Mouse (Mus musculus): ENCODE measurements around the gene Il7r. TPM values are rescaled to one million over a fixed set of nuclear protein-coding genes. Genes with fewer than 3 reads are reported as not detected.

Gene Il7r
- 0.10 and 0.11 TPM in 2 replicates for polyA plus RNA-seq (2012; rRNA removed)

DNA sequence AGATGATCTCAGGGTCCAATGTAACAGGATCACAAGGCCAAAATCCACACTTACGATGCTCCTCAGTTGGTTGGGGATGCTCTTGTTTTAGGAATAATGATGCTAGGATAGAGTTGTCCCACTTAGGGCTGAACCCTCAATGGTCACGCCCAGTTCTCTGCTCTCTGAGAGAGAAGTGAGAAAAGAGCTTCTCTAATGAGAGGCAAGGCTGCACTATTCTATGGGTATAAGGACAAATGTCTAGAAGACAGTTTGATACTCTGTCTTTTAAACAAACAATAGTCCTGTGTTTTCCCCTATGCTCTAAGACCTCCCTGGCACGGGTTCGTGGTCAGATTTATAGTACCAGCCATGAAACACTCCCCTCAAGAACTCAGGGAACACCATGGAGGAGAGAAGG, at the start of gene Il7r:
Gene Il7r, minus strand, starts transcription at position 101 of the 400 bp plus-strand sequence.
- 84% methylated on average over 4 of the region's 4 CpGs for WGBS
- no peak within 1 kb of the TSS for H3K27ac ChIP-seq (ENCODE audit: insufficient read depth, low read length)
- DNase-seq, result no peak
- H3K4me1 ChIP-seq (ENCODE audit: control insufficient read depth, insufficient read depth, low read length), result no peaks in the 10 kb centered on the region
- H3K27me3 ChIP-seq (ENCODE audit: control insufficient read depth, insufficient read depth, low read length), result no peaks in the 10 kb centered on the region
- TF ChIP-seq POLR2A (IDR thresholded peaks at IDR 0.05; ENCODE audit: borderline replicate concordance, insufficient read depth, low read length), result no peak
- TF ChIP-seq CTCF (IDR thresholded peaks at IDR 0.05; ENCODE audit: borderline replicate concordance, insufficient read depth, low read depth, low read length), result no peak
- H3K4me3 ChIP-seq (replicated peaks; ENCODE audit: insufficient read depth, low read depth, low read length), result no peak within 1 kb of the TSS

DNA sequence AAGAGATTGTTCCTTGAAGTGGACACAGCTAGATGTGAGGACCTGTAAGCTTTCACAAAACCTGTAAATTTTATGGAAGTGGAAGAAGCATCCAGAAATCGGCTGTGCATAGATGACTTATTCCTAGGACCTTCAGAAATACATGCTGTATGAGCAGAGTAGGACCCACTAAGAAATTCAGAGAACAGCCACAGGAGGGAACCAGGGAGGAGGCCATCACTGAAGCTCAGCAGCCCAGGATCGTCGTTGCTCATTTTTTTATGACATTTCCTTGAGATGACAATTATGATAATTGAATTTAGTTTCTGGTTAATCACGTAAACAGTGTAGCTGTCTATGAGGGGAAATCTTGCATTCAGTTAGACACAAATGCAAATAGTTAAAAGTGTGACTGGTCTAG, 47.3 kb upstream of the Il7r start:
- WGBS, result 73% methylated on average over 4 of the region's 4 CpGs
- Histone ChIP-seq H3K4me1 (ENCODE audit: control insufficient read depth, insufficient read depth, low read length) (no peaks in the 10 kb centered on the region), H3K27ac (ENCODE audit: insufficient read depth, low read length) (no peak overlapping the region), H3K4me3 (replicated peaks; ENCODE audit: insufficient read depth, low read depth, low read length) (no peak overlapping the region), H3K27me3 (ENCODE audit: control insufficient read depth, insufficient read depth, low read length) (no peaks in the 10 kb centered on the region)
- TF ChIP-seq POLR2A (IDR thresholded peaks at IDR 0.05; ENCODE audit: borderline replicate concordance, insufficient read depth, low read length), result no peak
- TF ChIP-seq CTCF (IDR thresholded peaks at IDR 0.05; ENCODE audit: borderline replicate concordance, insufficient read depth, low read depth, low read length), result no peak
- no peak for DNase-seq

DNA sequence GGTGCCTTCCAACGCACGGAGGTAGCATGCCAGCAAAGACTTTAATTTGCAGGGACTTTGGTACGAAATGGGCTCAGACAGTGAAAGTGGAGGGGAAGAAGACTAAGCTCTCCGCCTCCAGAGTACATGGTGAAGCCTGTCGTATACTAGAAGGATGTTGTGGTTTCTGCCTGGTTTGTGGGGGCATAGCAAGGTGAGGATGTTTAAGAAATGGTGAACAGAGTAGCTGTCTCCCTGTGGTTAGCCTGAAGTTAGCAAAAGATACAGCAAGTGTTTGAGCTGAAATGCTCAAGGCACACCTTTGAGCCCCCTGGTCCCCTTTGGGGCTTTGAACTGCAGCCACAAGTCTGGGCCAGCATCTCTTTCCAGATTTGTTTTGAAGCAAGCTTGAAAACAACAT, 44.8 kb upstream of the Il7r start:
- no peaks in the 10 kb centered on the region for H3K27me3 ChIP-seq (ENCODE audit: control insufficient read depth, insufficient read depth, low read length)
- H3K27ac ChIP-seq (ENCODE audit: insufficient read depth, low read length), result no peak overlapping the region
- no peak overlapping the region for H3K4me3 ChIP-seq (replicated peaks; ENCODE audit: insufficient read depth, low read depth, low read length)
- no peaks in the 10 kb centered on the region for H3K4me1 ChIP-seq (ENCODE audit: control insufficient read depth, insufficient read depth, low read length)
- DNase-seq, result no peak
- WGBS, result 79% methylated on average over 5 of the region's 5 CpGs
- TF ChIP-seq CTCF (IDR thresholded peaks at IDR 0.05; ENCODE audit: borderline replicate concordance, insufficient read depth, low read depth, low read length) (no peak), POLR2A (IDR thresholded peaks at IDR 0.05; ENCODE audit: borderline replicate concordance, insufficient read depth, low read length) (no peak)

DNA sequence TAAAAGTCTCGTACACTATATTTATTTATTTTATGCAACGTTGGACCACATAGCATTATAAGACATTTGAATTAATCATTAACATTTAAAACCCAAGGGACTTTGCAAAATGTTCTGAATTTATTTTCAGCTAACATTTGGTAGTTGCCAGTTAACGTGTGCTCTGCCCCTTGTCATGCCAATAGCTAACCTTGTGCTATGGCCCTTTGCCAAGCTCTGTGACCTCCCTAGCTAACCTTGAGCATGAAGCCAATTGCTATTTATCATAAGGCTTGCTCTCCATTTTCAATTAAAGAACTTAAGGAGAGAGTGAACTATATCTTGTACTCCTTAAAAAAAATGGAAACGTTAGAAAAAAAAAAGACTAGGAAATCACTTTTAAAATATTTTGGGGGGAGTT, 43.4 kb upstream of the Il7r start:
- no peak for DNase-seq
- no peaks in the 10 kb centered on the region for H3K27me3 ChIP-seq (ENCODE audit: control insufficient read depth, insufficient read depth, low read length)
- 77% methylated on average over 4 of the region's 4 CpGs for WGBS
- no peak overlapping the region for H3K4me3 ChIP-seq (replicated peaks; ENCODE audit: insufficient read depth, low read depth, low read length)
- H3K27ac ChIP-seq (ENCODE audit: insufficient read depth, low read length), result no peak overlapping the region
- H3K4me1 ChIP-seq (ENCODE audit: control insufficient read depth, insufficient read depth, low read length), result no peaks in the 10 kb centered on the region
- TF ChIP-seq CTCF (IDR thresholded peaks at IDR 0.05; ENCODE audit: borderline replicate concordance, insufficient read depth, low read depth, low read length) (no peak), POLR2A (IDR thresholded peaks at IDR 0.05; ENCODE audit: borderline replicate concordance, insufficient read depth, low read length) (no peak)

DNA sequence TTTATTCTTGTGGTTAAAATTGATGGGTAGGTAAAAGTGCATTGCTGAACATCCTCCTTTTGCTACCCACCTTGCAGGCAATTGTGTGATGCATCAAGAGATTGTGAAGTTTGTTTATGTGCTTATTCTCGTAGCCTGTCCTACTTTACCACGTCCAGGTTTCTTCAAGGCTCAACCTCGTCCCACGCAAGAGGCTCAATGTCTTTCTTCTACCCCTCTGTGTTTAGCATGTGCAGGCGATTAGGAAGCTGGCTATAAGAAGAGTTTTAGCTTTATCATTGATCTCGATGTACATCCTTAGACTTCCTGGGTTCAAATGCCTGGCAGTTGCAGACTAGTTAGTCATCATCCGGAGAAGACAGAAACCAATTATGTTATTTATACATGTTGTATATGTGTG, 42.7 kb upstream of the Il7r start:
- no peaks in the 10 kb centered on the region for H3K27me3 ChIP-seq (ENCODE audit: control insufficient read depth, insufficient read depth, low read length)
- H3K4me1 ChIP-seq (ENCODE audit: control insufficient read depth, insufficient read depth, low read length), result no peaks in the 10 kb centered on the region
- H3K4me3 ChIP-seq (replicated peaks; ENCODE audit: insufficient read depth, low read depth, low read length), result no peak overlapping the region
- TF ChIP-seq CTCF (IDR thresholded peaks at IDR 0.05; ENCODE audit: borderline replicate concordance, insufficient read depth, low read depth, low read length) (no peak), POLR2A (IDR thresholded peaks at IDR 0.05; ENCODE audit: borderline replicate concordance, insufficient read depth, low read length) (no peak)
- DNase-seq, result no peak
- 91% methylated on average over 7 of the region's 7 CpGs for WGBS
- no peak overlapping the region for H3K27ac ChIP-seq (ENCODE audit: insufficient read depth, low read length)

DNA sequence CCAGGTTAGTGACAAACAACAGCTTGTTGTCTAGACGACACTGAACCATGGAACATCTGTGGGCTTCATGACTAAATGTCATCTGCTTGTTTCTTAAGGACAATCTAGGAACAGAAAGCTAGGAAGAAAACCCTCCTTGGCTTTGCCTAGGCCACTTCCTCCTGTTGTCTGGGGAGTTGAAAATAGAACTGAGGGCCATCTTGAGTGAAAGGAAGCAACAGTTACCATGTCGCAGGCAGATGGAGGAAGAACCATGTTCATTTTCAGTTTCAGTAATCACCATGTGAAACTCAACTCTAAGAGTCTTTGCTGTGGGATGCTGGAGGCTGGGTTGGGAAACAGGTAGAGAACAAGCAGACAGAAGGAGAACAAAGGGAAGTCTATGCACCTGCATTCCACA, 41.9 kb upstream of the Il7r start:
- TF ChIP-seq CTCF (IDR thresholded peaks at IDR 0.05; ENCODE audit: borderline replicate concordance, insufficient read depth, low read depth, low read length) (no peak), POLR2A (IDR thresholded peaks at IDR 0.05; ENCODE audit: borderline replicate concordance, insufficient read depth, low read length) (no peak)
- no peaks in the 10 kb centered on the region for H3K27me3 ChIP-seq (ENCODE audit: control insufficient read depth, insufficient read depth, low read length)
- H3K27ac ChIP-seq (ENCODE audit: insufficient read depth, low read length), result no peak overlapping the region
- DNase-seq, result no peak
- H3K4me1 ChIP-seq (ENCODE audit: control insufficient read depth, insufficient read depth, low read length), result no peaks in the 10 kb centered on the region
- WGBS, result 94% methylated on average over 2 of the region's 2 CpGs
- H3K4me3 ChIP-seq (replicated peaks; ENCODE audit: insufficient read depth, low read depth, low read length), result no peak overlapping the region

DNA sequence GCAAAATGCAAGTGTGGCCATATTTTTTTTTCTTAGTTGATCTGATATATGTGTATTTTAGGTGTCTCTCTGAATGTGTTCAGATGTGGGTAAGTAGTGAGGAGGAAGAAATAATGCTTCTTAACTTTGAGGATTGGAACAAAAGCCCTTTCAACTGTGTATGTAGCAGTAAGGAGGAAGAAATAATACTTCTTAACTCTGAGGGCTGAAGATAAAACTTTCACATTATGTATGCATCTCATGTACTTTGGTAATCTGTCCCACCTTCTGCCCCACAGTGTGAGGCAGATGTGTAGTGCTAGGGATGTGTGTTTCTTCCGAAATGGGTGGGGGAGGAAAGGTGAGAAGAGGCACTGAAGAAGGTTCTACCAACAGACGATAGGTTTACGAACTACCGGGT, 37.3 kb upstream of the Il7r start:
- H3K4me1 ChIP-seq (ENCODE audit: control insufficient read depth, insufficient read depth, low read length), result no peaks in the 10 kb centered on the region
- 89% methylated on average over 4 of the region's 4 CpGs for WGBS
- H3K4me3 ChIP-seq (replicated peaks; ENCODE audit: insufficient read depth, low read depth, low read length), result no peak overlapping the region
- DNase-seq, result no peak
- H3K27ac ChIP-seq (ENCODE audit: insufficient read depth, low read length), result no peak overlapping the region
- TF ChIP-seq POLR2A (IDR thresholded peaks at IDR 0.05; ENCODE audit: borderline replicate concordance, insufficient read depth, low read length), result no peak
- TF ChIP-seq CTCF (IDR thresholded peaks at IDR 0.05; ENCODE audit: borderline replicate concordance, insufficient read depth, low read depth, low read length), result no peak
- no peaks in the 10 kb centered on the region for H3K27me3 ChIP-seq (ENCODE audit: control insufficient read depth, insufficient read depth, low read length)

DNA sequence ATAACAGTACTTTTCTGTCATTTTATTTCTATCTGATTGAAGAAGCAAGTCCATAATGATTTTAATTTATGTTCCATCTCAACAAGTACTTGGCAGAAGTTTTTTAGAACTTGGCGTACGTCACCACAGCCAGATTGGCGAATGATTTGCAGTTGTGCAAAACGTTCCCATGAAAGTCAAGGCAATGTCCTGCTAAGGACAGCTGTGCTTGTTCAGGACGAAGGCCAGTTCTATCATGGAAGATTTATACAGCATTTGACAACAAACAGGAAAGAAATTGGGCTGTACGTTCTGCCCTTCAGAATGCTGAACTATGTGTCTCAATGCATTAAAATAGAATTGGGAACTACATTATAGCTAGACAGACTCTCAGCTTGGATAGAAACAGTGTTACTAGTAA, 35.4 kb upstream of the Il7r start:
- no peaks in the 10 kb centered on the region for H3K4me1 ChIP-seq (ENCODE audit: control insufficient read depth, insufficient read depth, low read length)
- 21% methylated on average over 6 of the region's 6 CpGs for WGBS
- H3K4me3 ChIP-seq (replicated peaks; ENCODE audit: insufficient read depth, low read depth, low read length), result no peak overlapping the region
- DNase-seq, result no peak
- no peaks in the 10 kb centered on the region for H3K27me3 ChIP-seq (ENCODE audit: control insufficient read depth, insufficient read depth, low read length)
- TF ChIP-seq CTCF (IDR thresholded peaks at IDR 0.05; ENCODE audit: borderline replicate concordance, insufficient read depth, low read depth, low read length), result no peak
- TF ChIP-seq POLR2A (IDR thresholded peaks at IDR 0.05; ENCODE audit: borderline replicate concordance, insufficient read depth, low read length), result no peak
- no peak overlapping the region for H3K27ac ChIP-seq (ENCODE audit: insufficient read depth, low read length)
